Mouse (Mus musculus) ZHBTc4 (cell line): Measurements from ENCODE around the gene Prrg2.

Experiments used
- DNase-seq: peaks from one replicate; pipeline ENCODE4 v3.0.0-alpha.2; 2011; ENCODE audit warnings: low read depth, low spot score

The Prrg2 gene

DNA sequence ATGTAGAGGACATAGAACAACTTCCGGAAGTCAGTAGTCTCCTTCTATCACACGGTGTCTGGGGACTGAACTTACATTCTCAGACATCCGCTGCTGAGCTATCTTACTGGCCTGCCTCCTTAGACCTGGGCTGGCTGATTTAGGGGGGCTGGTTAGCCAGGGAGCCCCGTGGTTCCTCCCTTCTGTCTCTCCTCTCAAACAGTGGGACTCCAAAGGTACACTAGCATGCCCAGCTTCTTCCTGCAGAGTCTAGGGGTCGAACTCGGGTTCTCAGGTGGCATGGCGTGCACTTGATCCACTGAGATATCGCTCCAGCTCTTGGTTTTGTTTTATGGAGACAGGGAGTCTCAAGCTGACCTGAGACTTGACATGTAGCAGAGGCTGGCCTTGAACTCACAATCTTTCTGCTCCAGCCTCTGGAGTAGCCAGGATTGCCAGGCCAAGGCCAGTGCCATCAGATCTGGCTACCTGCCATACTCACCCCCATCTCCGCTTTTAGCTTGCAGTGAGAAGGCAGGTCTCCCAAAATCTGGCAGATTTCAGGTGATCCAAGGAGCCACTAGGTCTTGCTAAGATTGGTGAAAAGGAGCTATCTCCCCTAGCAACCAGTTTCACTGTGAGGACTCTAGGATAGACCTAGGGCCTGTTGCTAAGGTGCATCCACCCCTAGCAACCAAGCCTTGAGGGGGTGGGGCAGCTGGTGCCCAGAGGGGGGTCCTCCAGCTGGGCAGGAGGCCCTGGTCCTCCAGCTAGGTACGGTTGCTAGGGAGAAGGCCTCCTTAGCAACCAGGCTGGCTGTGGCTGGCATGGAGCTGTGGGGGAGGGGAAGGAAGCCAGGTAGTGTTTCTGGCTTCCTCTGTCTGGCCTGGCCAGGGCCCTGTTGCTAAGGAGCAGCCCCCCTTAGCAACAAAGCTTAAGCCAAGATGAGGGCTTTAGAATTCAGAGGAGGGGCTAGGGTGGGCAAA, 3.6 kb downstream of the Prrg2 start:
- no peak for DNase-seq

DNA sequence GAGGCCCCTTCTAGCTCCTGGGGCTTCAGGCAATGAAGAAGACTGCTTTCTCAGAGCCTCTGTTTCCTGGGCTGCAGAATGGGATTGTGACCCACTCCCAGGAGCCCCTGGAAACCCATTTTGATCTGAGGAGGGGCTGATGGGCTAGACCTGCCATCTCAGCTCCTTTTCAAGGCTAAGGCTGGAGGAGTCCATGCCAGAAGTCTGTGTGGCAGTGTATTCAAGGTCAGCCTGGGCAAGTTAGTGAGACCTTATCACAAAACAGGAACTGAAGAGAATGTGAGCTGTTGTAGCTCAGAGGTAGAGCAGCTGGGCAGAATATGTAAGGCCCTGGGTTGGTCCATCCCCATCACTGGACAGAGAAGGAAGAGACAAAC, 5.5 kb downstream of the Prrg2 start:
- no peak for DNase-seq

- DNase-seq: no peak
Measured at GRCm38 (mm10) chr7:45056329-45056971, 6.0 kb downstream of the Prrg2 start.

GRCm38 (mm10) chr7:45053931-45054510, 8.5 kb downstream of the Prrg2 start:
- peak; percentile 100 for DNase-seq

DNA sequence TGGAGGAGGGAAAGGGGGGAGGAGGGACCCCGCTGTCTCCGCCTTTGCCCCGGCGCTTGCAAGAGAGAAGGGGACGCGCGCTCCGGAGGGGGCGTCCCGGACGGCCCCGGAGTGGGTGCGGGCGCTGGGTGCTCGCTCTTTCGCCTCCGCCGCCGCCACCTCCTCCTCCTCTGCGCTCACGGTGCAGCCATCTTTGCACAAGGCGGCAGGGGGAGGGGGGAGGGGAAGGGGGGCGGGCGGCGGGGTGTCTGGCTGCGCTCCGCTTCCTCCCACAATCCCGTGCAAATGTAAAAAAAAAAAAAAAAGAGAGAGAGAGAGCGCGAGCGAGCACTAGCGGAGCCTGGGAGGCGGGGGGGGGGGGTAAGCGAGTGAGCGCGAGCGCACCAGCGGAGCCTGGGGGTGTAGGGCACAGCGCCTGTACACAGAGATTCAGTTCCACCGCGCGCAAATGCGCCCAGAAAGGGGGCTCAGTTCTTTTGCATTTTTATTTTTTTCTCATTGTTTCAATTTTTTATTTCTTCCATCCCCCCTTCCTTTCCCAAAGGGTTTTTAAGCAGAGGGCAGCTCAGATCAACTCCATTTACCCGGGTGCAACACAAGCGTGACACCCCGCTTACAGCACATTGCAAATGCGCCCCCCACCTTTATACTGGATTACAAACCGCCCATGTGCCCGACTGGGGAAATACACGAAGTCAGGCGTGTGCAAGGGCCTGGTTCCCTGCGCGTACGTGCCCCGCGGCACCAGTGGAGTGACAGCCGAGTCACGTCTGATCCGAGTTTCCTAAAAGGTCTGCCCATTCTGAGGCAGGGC, 9.2 kb downstream of the Prrg2 start:
- DNase-seq: peak; percentile 80

- DNase-seq: no peak
Measured at GRCm38 (mm10) chr7:45052862-45053116, 9.7 kb downstream of the Prrg2 start, which contains the start of gene Prr12. Gene Prr12 (minus strand): TSS chr7:45052881.

DNA sequence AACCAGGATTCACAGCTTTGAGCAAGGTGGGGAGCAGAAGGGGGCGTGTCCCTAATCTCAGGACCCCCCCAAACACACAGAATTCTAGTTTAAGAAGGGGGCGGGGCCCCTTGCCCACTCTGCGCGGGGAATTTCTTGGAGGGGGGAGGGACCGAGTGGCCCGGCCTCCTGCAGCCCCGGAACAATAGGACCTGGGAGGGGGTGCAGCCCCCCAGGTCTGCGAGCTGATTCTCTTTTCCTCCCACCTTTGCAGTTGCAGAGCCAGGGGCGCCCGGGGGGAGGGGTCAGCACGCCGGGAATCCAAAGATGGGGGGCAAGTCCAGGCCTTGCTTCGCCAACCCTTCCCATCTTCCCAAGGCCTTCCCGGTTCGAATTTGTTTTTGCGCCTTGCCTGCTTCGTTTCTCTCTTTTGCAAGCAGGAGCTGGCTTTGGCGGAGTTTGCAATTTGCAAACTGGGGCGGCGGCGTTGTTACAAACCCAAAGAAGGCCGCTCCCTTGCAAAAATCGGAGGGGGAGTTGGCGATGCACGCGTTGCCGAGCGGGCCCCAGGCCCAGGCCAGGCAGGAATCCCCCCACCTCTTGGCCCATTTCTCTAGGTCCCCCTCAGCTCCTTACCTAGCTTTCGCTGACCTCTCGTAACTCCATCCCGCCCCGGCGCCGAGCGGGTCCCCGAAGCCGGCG, 10.2 kb downstream of the Prrg2 start:
- DNase-seq: peak; percentile 72

- no peak for DNase-seq
Measured at GRCm38 (mm10) chr7:45051601-45051974, 10.9 kb downstream of the Prrg2 start.

DNA sequence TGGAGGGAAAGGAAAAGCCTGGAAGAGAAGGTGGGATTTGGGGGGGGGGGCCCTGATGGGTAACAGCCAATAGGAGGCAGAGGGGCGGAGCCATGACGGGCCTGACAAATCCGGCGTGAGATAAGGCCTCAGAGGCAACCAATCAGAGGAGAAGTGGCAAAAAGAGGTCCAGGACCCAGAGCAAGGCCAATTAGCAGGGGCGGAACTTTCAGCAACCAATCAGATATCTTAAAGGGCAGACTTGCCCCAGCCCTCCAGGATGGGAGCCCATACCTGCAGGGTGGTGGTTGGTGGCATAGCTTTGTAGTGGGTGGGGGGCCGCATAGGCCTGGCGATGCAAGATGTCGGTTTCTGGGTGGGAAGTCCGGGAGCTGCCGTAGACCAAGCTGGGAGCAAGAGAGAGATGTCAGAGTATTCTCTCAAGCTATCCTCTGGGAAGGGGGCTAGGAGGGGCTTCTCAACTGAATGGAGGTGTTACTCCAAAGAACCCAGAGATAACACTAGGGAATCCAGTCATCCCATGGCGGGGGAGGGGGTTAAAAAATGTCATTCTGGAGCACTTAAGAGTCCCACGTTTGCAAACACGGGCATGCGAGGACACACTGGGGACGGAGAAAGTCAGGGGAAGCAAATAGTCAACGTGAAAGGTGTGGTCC, 11.4 kb downstream of the Prrg2 start:
- peak; percentile 94 for DNase-seq

DNA sequence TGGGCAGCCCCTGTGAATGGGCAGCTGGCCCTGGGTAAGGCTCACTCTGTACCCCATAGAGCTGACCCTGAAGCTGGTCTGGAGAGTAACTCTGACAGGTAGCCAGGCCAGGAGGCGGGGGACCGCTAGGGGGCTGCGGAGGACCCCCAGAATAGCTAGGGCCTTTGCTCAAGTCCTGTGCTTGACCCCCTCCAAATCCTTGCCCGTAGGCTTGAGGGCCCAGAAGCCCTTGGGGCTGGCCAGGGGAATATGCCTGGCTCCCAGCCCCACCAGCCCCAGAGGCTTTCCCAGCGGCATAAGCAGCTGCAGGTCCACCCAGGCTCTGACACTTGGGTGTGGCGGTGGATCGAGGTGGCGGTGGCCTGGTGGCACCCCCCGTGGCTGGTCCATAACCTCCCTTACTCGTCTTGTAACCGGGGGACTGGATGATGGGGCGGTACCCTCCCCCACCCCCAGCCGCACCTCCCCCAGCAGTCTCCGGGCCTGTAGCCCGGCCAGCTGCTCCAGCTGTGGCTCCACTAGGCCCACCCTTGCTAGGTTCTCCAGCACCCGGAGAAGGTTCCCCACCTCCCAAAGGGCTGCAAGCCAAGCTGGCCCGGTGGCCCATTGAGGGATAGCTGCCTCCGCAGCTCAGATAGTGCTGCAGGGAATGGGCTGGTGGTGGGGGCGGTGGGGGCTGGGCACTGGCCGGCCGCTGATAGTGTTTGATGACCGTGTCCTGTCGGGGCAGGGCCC, 13.4 kb downstream of the Prrg2 start:
- DNase-seq: no peak

DNA sequence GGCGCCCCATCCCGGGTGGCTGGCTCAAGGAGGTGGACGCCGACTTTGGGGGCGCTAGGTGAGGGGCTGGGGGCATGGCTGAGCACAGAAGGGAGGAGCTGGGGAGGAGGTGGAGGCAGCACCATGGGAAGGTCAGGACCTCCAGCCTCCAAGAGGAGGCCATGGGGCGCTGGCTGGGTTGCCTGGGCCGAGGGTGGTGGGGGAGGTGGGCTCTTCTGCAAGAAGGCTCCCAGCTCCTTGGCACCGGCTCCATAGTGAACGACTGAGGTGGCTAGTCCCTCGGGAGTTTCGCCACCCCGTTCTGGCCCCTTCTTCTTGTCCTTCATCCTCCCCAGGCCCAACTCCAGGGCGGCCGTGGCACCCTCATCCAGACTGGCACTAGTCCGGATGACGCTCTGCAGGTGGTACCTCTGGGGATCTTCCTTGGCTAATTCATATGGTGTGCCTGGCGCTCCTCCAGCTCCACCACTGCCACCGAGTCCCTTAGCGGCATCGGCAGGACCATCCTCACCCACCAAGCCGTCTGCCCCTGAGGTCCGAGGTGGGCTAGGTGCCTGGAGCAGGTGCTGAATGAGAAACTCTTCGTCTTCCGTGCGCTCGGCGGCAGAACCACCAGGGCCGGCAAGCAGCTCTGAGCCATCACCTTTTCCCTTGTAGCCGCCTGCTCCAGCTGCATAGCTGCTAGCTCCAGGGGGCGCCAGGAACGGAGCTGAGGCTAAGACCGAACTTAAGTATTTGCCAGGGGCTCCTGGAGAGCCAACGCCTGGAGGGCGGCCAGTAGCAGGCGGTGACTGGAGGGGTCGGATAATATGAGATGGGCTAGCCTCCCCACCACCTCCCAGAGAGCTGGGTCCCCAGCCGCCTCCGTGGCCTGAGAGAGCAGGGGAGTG, 14.2 kb downstream of the Prrg2 start:
- peak; percentile 70 for DNase-seq

GRCm38 (mm10) chr7:45047491-45047890, 15.0 kb downstream of the Prrg2 start:
- no peak for DNase-seq

- DNase-seq: no peak
Measured at GRCm38 (mm10) chr7:45046853-45047350, 15.6 kb downstream of the Prrg2 start.

DNA sequence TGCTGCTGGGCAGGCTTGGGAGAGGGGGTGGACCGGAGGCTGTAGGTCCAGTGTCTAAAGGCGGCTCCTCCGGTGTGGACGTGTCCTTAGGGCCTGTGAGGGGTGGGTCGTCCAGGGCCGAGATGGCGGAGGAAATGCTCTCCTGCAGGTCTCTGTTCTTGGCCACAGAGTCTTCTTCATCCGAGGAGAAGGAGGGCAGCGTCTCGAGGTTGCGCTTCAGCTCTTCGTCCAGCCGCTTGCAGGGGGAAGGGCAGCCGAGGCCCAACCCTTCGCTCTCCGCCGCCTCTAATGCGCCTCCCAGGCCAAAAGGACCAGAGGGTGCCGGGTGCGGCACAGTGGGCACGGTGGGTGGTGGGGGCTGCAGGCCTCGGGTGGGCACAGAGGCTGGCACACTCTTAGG, 16.7 kb downstream of the Prrg2 start:
- no peak for DNase-seq

GRCm38 (mm10) chr7:45043307-45043706, 19.2 kb downstream of the Prrg2 start:
- no peak for DNase-seq

GRCm38 (mm10) chr7:45040851-45041250, 21.6 kb downstream of the Prrg2 start:
- no peak for DNase-seq

GRCm38 (mm10) chr7:45038411-45038810, 24.1 kb downstream of the Prrg2 start:
- DNase-seq: no peak

- DNase-seq: peak; percentile 87
Measured at GRCm38 (mm10) chr7:45037720-45038361, 24.6 kb downstream of the Prrg2 start.
